Mouse (Mus musculus) cerebellum, adult 11-12 months (tissue): ENCODE measurements around the gene AI467606.

Experiments
- DNase-seq: peaks from one replicate; pipeline ENCODE4 v3.0.0; 2022

AI467606 gene

DNA sequence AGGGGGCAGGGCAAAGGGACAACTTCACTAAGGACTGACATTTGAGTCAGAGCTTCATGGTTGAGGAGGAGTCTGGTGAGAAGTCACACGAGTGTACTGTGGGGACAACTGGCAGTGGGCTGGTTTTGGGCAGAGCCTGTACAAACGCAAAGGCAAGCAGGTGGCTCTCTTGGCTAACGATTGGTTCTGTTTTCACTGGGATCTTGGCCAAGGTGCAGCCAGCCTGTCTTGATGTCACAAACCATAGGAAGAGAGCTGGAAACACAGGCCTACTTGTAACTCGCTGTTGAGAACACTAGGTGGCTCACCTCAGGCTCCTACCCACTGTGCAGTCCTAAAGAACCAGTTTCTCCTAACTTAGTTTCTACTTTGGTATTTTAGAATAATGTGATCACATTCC, 38.5 kb downstream of the AI467606 start:
- DNase-seq, result peak; percentile 63

DNA sequence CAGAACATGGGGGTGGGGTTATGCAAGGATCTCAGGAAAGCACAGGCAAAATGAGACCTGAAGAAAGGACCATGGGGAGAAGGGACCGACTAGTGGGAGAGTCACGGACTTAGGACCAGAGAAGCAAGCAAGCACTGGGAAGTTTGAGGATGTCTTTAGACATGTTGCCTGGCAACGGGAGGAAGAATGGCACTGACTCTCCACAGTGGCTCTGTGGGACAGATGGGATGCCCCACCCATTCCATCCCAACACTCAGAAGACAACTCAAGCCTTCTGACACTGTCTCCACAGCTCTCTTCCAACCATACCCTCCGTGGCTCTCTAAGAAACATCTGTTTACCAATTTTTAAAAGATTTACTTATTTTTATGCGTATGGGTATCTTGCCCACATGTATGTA, 42.0 kb downstream of the AI467606 start:
- no peak for DNase-seq

DNA sequence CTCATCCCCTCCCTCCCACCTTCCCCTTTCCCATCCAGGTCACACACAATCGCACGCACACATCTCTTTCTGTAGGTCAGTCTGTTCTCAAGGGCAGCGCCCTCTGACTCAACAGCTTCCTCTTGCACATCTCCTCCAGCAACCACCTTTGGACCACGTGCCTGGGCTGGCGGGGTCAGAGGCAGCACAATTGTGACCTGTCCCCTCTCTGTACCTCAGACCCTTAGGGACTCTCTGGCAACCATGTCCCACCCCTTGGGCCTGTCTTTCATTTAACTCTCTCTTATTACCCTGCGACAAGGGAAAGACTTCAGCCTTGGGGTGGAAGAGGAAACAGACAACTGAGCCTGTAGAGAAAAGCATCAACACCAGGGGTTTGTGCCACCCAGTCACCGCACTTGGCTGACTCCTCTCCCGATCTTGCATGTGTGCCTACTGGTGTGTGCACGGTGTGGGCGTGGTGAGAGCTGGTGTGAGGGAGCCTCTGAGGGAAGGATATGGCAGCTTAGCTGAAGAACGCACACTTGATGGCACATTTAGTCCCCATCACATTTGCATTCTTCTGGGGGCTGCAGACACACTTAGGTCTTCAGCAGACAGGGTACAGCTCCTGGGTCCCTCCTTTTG, 43.8 kb downstream of the AI467606 start:
- DNase-seq, result no peak

DNA sequence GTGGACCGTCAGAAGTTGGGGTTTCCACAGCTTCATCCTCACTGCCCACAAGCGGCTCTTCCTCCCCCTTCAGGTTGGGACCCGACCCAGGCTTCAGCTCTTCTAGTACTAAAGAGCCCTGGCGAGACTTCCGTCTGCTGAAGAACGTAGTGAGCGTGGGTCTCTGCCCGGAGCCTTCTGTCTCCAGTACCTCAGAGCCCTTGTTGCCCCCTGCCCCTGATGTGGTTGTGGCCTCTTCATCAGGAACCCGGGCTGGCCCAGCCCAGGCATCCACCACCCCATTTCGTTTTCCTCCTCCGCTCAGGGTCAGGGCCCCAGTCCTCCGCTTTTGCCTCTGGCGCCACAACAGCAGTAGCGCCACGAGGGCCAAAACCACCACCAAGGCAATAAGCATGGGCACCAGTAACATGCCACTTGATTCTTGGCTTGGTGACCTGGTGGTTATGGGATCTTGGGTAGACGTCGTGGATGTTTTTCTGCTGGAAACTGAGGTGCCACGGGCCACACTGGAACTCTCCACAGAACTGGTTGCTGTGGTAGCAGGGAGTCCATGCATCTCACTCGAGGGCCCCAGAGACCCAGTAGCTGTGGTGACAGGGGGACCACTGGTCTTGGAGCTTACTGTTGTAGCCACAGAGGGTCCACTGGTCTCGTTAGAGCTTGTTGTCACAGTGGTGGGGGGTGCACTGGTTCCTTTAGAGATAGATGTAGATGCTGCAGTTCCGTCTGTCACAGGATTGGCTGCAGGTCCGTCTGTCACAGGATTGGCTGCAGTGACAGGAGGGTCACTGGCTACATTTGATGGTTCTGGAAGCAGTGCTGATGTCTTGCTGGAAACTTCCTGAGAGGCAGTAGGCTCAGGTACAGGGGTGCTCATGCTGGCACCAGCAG, 45.3 kb downstream of the AI467606 start:
- no peak for DNase-seq

- no peak for DNase-seq
These were observed 46.3 kb downstream of the AI467606 start, which contains the start of gene Spn for GRCm38 (mm10) chr7:127137262-127138017. Spn (minus strand) TSS chr7:127137823.

- no peak for DNase-seq
These were observed 47.9 kb downstream of the AI467606 start for GRCm38 (mm10) chr7:127139100-127139499.

DNA sequence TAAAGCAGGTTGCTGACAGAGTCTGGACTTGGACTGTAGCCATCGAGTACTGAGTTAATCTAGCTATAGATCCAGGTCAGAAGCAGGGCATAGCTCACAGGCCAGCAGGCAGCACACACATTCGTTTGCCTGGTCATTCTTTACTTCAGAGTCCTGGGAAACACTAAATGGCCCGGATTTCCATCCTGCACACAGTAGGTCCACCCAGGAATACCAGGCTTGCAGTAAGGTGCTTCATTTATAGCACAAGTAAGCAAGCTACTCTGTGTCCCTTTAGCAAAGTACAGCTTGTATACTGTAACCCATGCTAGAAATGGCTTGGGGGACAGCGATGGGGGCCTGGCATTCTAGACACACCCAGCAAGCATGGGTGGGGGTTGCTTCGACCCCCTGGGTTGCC, 48.4 kb downstream of the AI467606 start:
- DNase-seq, result no peak

DNA sequence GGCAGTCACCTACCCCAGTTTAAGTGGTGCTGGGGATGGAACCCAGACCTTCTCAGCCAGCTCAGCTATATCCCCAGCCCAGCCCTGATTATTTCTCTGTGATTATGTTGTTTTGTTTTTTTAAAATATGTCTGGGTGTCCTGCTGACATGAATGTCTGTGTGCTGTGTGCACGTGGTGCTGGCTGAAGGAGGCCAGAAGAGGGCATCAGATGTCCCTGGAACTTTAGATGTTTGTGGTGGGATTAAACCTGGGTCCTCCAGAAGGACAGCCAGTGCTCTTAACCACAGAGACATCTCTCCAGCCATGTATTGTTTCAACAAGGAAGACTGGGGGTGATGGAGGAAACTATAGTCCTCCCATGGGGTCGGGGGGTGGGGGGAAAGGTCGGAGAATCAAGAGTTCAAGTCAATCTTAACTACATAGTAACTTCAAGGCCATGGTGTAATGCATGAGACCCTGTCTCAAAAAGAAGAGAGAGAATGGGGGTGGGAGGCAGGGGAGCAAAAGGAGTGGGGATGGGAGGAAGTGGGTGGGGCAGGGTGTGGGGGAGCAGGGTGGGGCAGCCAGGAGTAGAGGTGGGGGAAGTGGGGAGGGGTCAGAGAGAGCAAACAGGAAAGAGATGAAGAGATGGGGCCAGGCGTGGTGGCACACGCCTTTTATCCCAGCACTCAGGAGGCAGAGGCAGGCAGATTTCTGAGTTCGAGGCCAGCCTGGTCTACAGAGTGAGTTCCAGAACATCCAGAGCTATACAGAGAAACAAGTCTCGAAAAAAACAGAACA, 49.7 kb downstream of the AI467606 start:
- DNase-seq, result no peak

DNA sequence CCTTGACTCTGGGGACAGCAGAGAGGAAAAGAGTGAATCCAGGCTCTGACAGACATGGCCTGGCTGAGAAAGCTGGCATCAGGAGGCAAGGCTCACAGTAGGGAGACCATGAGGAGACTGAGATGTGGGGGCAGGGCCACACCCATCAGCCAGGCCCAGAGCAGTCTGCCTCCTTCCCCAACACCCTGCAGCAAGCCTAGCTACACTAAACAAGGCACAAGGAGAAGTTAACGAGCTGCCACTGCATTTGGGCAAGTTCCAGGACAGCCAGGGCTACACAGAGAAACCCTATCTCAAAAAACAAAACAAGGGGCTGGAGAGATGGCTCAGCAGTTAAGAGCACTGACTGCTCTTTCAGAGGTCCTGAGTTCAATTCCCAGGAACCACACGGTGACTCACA, 51.1 kb downstream of the AI467606 start:
- DNase-seq, result no peak

DNA sequence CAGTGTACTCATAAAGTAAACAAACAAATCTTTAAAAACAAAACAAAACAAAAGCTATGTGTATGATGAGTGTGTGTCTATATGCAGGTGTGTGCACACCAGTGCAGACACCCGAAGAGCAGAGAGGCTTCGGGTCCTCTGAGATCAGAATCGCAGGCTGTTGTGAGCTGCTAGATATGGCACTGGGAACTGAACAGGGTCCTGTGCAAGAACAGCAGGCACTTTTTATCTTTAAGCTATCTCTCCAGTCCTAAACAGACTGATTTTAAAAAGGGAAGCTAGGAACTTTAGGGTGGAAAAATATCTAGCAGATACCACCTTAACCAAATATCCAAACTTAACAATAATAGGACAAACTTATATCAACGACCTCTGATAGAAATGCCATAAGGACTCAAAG, 51.5 kb downstream of the AI467606 start:
- no peak for DNase-seq
